Mouse (Mus musculus) olfactory bulb, adult 2 months (tissue): Measurements from ENCODE around the gene Tjp3.

Source experiments
- CTCF ChIP-seq: fragments of 200-500 bp; IDR thresholded peaks from 2 replicates; pipeline ENCODE4 v1.5.1; 2012; ENCODE audit warnings: low read depth, mild to moderate bottlenecking, low read length, moderate library complexity; ENCODE audit not compliant: insufficient read depth
- POLR2A ChIP-seq: fragments of 200-500 bp; IDR thresholded peaks from 2 replicates; pipeline ENCODE4 v1.6.1; 2012; ENCODE audit warnings: mild to moderate bottlenecking, low read depth, low read length, moderate library complexity; ENCODE audit not compliant: insufficient read depth

DNA sequence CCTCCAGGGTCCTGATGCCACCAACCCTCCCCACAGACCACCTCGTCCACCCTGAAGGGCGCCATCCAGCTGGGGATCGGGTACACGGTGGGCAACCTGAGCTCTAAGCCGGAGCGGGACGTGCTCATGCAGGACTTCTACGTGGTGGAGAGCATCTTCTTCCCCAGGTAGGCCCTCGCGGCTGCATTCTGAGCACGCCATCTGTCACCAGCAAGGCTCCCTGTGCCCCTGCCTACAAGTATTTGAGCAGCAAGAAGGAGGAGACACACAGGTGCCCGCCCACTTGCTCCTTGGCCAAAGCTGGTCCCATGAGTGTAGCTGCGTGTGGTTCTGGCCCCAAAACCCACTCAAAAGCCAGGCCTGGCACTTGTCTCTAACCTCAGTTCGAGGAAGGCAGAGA, 14.3 kb upstream of the Tjp3 start:
- TF ChIP-seq POLR2A (no peak), CTCF (no peak)
